Mouse (Mus musculus) CH12.LX (cell line): ENCODE measurements around the gene Rras2. TPM values are rescaled to one million over a fixed set of nuclear protein-coding genes. Genes with fewer than 3 reads are reported as not detected.

Experiments
- DNase-seq: peaks from one replicate; pipeline ENCODE4 v3.0.0-alpha.2; 2013; ENCODE audit errors: extremely low read depth
- H3K27ac ChIP-seq: 2 replicates; pipeline ENCODE4 v1.5.1; 2012; ENCODE audit warnings: low read depth, mild to moderate bottlenecking, control low read depth, moderate library complexity; ENCODE audit not compliant: insufficient read depth
- H3K27me3 ChIP-seq: replicated peaks from 2 replicates; pipeline ENCODE3; 2012; ENCODE audit warnings: inconsistent platforms
- H3K36me3 ChIP-seq, 2 experiments: replicated peaks in 1 of 2; 2 replicates each; pipeline versions ENCODE3 to v1.6.1; 2012; ENCODE audit warnings: inconsistent platforms in 1 of 2, low read length in 1 of 2, mild to moderate bottlenecking in 1 of 2, mixed read lengths in 1 of 2, moderate library complexity in 1 of 2; ENCODE audit not compliant: control insufficient read depth in 1 of 2, insufficient read depth in 1 of 2
- H3K4me1 ChIP-seq, 2 experiments: 2 replicates each; pipeline ENCODE4 v1.6.1; 2012; ENCODE audit warnings: inconsistent platforms in 1 of 2, moderate library complexity in 1 of 2; ENCODE audit not compliant: insufficient read depth in 2 of 2, control insufficient read depth in 1 of 2
- H3K4me2 ChIP-seq: 2 replicates; pipeline ENCODE4 v1.6.1; 2012; ENCODE audit warnings: low read depth, mild to moderate bottlenecking, control low read depth; ENCODE audit not compliant: poor library complexity, insufficient read depth, severe bottlenecking
- H3K4me3 ChIP-seq, 3 experiments: fragments of 150-350 bp in 1 of 3; sonication (generic) in 1 of 3; replicated peaks in 1 of 3; 2 replicates each; pipeline versions ENCODE3 to v1.5.1; 2011 to 2012; ENCODE audit warnings: low read depth in 2 of 3, low read length in 2 of 3, mild to moderate bottlenecking in 2 of 3, moderate library complexity in 2 of 3, control low read depth in 1 of 3, improper control_type of control experiment in 1 of 3, inconsistent platforms in 1 of 3, mixed read lengths in 1 of 3; ENCODE audit not compliant: poor library complexity in 1 of 3
- H3K79me2 ChIP-seq: replicated peaks from 2 replicates; pipeline ENCODE4 v1.6.1; 2012; ENCODE audit warnings: mild to moderate bottlenecking, moderate library complexity; ENCODE audit not compliant: control insufficient read depth, poor library complexity, insufficient read depth, severe bottlenecking; ENCODE audit errors: extremely low read depth
- H3K9ac ChIP-seq: 2 replicates; pipeline ENCODE4 v1.6.1; 2012; ENCODE audit warnings: low read depth, mild to moderate bottlenecking, control low read depth, moderate library complexity; ENCODE audit not compliant: insufficient read depth
- H3K9me3 ChIP-seq: replicated peaks from 2 replicates; pipeline ENCODE3; 2012; ENCODE audit warnings: low read length, inconsistent platforms, mixed read lengths
- CHD1 ChIP-seq: IDR thresholded peaks from 2 replicates; pipeline ENCODE4 v1.6.1; 2012; ENCODE audit warnings: low read depth, low read length, improper control_type of control experiment, inconsistent platforms
- GABPA ChIP-seq: IDR thresholded peaks from 2 replicates; pipeline ENCODE4 v1.6.1; 2012; ENCODE audit warnings: low read depth, low read length, improper control_type of control experiment, inconsistent platforms; ENCODE audit not compliant: insufficient replicate concordance
- HCFC1 ChIP-seq: IDR thresholded peaks from 2 replicates; pipeline ENCODE4 v1.6.1; 2012; ENCODE audit warnings: low read depth, mild to moderate bottlenecking, inconsistent platforms, low read length, improper control_type of control experiment
- IRF4 ChIP-seq: IDR thresholded peaks from 2 replicates; pipeline ENCODE4 v1.6.1; 2014; ENCODE audit warnings: low read depth, mild to moderate bottlenecking, inconsistent platforms, low read length, improper control_type of control experiment
- JUN ChIP-seq: IDR thresholded peaks from 2 replicates; pipeline ENCODE4 v1.6.1; 2011; ENCODE audit warnings: low read depth, mild to moderate bottlenecking, low read length, improper control_type of control experiment, moderate library complexity; ENCODE audit not compliant: insufficient read depth
- JUND ChIP-seq: conservative IDR thresholded peaks from 2 replicates; pipeline ENCODE4 v1.6.1; 2011; ENCODE audit warnings: low read depth, low read length, improper control_type of control experiment
- KAT2A ChIP-seq: IDR thresholded peaks from 2 replicates; pipeline ENCODE4 v1.6.1; 2012; ENCODE audit warnings: low read length, improper control_type of control experiment, inconsistent platforms; ENCODE audit not compliant: insufficient replicate concordance
- MAFK ChIP-seq: IDR thresholded peaks from 2 replicates; pipeline ENCODE4 v1.6.1; 2011; ENCODE audit warnings: low read length, improper control_type of control experiment; ENCODE audit not compliant: insufficient replicate concordance
- MXI1 ChIP-seq: IDR thresholded peaks from 2 replicates; pipeline ENCODE4 v1.6.1; 2011; ENCODE audit warnings: mild to moderate bottlenecking, low read depth, low read length, improper control_type of control experiment
- POLR2A ChIP-seq: IDR thresholded peaks from 2 replicates; pipeline ENCODE4 v1.6.1; 2011; ENCODE audit warnings: low read depth, mild to moderate bottlenecking, improper control_type of control experiment, low read length
- RAD21 ChIP-seq: IDR thresholded peaks from 2 replicates; pipeline ENCODE4 v1.6.1; 2011; ENCODE audit warnings: low read depth, mild to moderate bottlenecking, low read length, improper control_type of control experiment, moderate library complexity
- SIN3A ChIP-seq: IDR thresholded peaks from 2 replicates; pipeline ENCODE4 v1.6.1; 2012; ENCODE audit warnings: low read length, improper control_type of control experiment, inconsistent platforms
- SMC3 ChIP-seq: IDR thresholded peaks from 2 replicates; pipeline ENCODE4 v1.6.1; 2011; ENCODE audit warnings: low read depth, low read length, improper control_type of control experiment
- TBP ChIP-seq: conservative IDR thresholded peaks from 2 replicates; pipeline ENCODE4 v1.6.1; 2011; ENCODE audit warnings: low read depth, low read length, improper control_type of control experiment
- TCF12 ChIP-seq: IDR thresholded peaks from 2 replicates; pipeline ENCODE4 v1.6.1; 2014; ENCODE audit warnings: low read depth, mild to moderate bottlenecking, inconsistent platforms, low read length, improper control_type of control experiment
- UBTF ChIP-seq: IDR thresholded peaks from 2 replicates; pipeline ENCODE4 v1.6.1; 2012; ENCODE audit warnings: low read depth, mild to moderate bottlenecking, inconsistent platforms, low read length, improper control_type of control experiment, moderate library complexity
- ZC3H11A ChIP-seq: IDR thresholded peaks from 2 replicates; pipeline ENCODE4 v1.6.1; 2012; ENCODE audit warnings: low read depth, mild to moderate bottlenecking, inconsistent platforms, low read length, improper control_type of control experiment
- ZMIZ1 ChIP-seq: IDR thresholded peaks from 2 replicates; pipeline ENCODE4 v1.6.1; 2012; ENCODE audit warnings: low read depth, mild to moderate bottlenecking, inconsistent platforms, low read length, improper control_type of control experiment
- ZNF384 ChIP-seq: IDR thresholded peaks from 2 replicates; pipeline ENCODE4 v1.6.1; 2012; ENCODE audit warnings: low read depth, low read length, improper control_type of control experiment, inconsistent platforms
- dilution Hi-C: fragments of 300-500 bp; cut with MboI; formaldehyde crosslinking; loops from 2 replicates; pipeline ENCODE4 v1.14.3; 2020; ENCODE audit warnings: low sequenced_read_pairs; ENCODE audit not compliant: extremely low pct_unique_long_range_greater_than_20kb, extremely low pct_ligation_motif_present
- in situ Hi-C: fragments of 300-500 bp; cut with MboI; formaldehyde crosslinking; loops from 3 replicates; pipeline ENCODE4 v1.14.3; 2019; ENCODE audit warnings: low sequenced_read_pairs, low pct_ligation_motif_present, low pct_unique_long_range_greater_than_20kb, mixed read lengths
- polyA plus RNA-seq: library from polyadenylated mRNA; unstranded; fragments of >175 nt; gene quantifications from 2 replicates; pipeline ENCODE4 v1.2.1, GENCODE M21; 2012; ENCODE audit warnings: low read depth; ENCODE audit not compliant: insufficient read length
- total RNA-seq, 2 experiments: library from RNA; depleted of rRNA; stranded (reverse); fragments of 300-350 nt in 1 of 2; fragments of >200 nt in 1 of 2; gene quantifications; 2 replicates each; pipeline ENCODE4 v1.2.3; 2012 to 2014

The Rras2 gene
- total and polyA plus RNA-seq, 3 experiments: 11.2 to 36.0 (median 18.4) TPM

GRCm38 (mm10) chr7:114161101-114161500 lies 43.5 kb upstream of the Rras2 start:
- DNase-seq: no peak
- Histone ChIP-seq H3K27me3 (no peaks in the 10 kb centered on the region), H3K36me3 (no peaks in the 10 kb centered on the region), H3K4me2 (no peak overlapping the region), H3K79me2 (no peaks in the 10 kb centered on the region), H3K4me3 (no peak overlapping the region), H3K9me3 (no peaks in the 10 kb centered on the region), H3K27ac (no peak overlapping the region), H3K4me1 (peaks cover 5 to 6% of the 10 kb centered on the region in 2 experiments; a peak in 2 of 4 replicates), H3K9ac (no peak overlapping the region)
- no peak for TF ChIP-seq TBP
- TF ChIP-seq RAD21: no peak
- TF ChIP-seq IRF4: no peak
- no peak for TF ChIP-seq CHD1
- TF ChIP-seq MXI1: no peak
- no peak for TF ChIP-seq UBTF
- no peak for TF ChIP-seq ZMIZ1
- no peak for TF ChIP-seq POLR2A
- no peak for TF ChIP-seq TCF12
- TF ChIP-seq SIN3A: no peak
- TF ChIP-seq JUN: no peak
- TF ChIP-seq SMC3: no peak
- no peak for TF ChIP-seq JUND
- TF ChIP-seq KAT2A: no peak
- TF ChIP-seq ZNF384: no peak
- no peak for TF ChIP-seq ZC3H11A
- TF ChIP-seq MAFK: no peak
- no peak for TF ChIP-seq GABPA
- in situ Hi-C loops (no loop called here), dilution Hi-C loops (no loop called here)

GRCm38 (mm10) chr7:114157716-114158278 lies 40.2 kb upstream of the Rras2 start:
- H3K4me1 ChIP-seq: peaks cover 5 to 6% of the 10 kb centered on the region in 2 experiments; a peak in 2 of 4 replicates
- H3K9me3 ChIP-seq: no peaks in the 10 kb centered on the region
- no peak overlapping the region for H3K9ac ChIP-seq
- no peaks in the 10 kb centered on the region for H3K79me2 ChIP-seq
- no peak for DNase-seq
- dilution Hi-C loops: no loop called here
- H3K4me2 ChIP-seq: no peak overlapping the region
- no peaks in the 10 kb centered on the region for H3K36me3 ChIP-seq
- TF ChIP-seq HCFC1 (no peak), GABPA (no peak)
- TF ChIP-seq, all 38 proteins: peak for 0
- H3K4me3 ChIP-seq: no peak overlapping the region
- H3K27ac ChIP-seq: no peak overlapping the region
- no peaks in the 10 kb centered on the region for H3K27me3 ChIP-seq
- in situ Hi-C loops: no loop called here
